In the genomic region with DNA sequence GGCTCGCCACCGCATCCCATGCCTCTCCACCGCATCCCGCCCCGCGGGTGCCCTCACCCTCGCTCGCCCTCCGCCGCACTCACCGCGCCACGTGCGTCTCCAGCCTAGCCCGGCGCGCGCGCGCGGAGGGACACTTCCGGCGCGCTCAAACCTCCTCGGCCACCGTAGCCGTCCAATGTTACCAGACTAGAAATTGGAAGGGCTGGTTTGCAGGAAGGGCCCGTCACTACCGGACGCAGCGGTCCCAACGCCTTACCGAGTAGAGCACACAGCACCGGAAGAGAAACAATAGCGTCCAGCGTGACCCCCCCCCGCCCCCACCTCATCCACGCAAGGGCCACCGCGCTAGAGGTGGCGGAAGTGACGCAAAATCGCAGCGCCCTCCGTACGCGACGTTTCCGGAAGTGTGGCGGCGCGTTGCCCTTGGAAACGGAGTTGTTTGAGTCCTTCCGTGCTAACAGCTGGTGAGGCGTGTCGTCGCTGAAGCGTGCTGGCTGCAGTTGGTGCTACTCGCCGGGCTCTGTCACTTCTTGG, we compare ENCODE assay signal across 7 mouse cellular contexts. TPM values are rescaled to one million over a fixed set of nuclear protein-coding genes. Genes with fewer than 3 reads are reported as not detected.
DNase-seq lines count a peak whose midpoint lies in the region; ATAC-seq lines count a peak whose summit lies in the region.

Gene Gar1 (minus strand): TSS at position 362 of the 534 bp plus-strand sequence.

- WGBS in embryonic facial prominence, embryonic 11.5 days = under 1% methylated on average over 60 of the region's 60 CpGs
- under 1% methylated on average over 60 of the region's 60 CpGs for WGBS in limb, embryonic 10.5 days
- WGBS in midbrain, embryonic 13.5 days = 0% methylated on average over 58 of the region's 60 CpGs

- H3K9me3 ChIP-seq in embryonic facial prominence, embryonic 11.5 days (replicated peaks; ENCODE audit: control insufficient read depth, low read length) = no peaks in the 10 kb centered on the region
- H3K9me3 ChIP-seq in limb, embryonic 10.5 days (replicated peaks) = no peaks in the 10 kb centered on the region
- no peaks in the 10 kb centered on the region for H3K9me3 ChIP-seq in midbrain, embryonic 13.5 days

- peak within 1 kb of the TSS; percentile 93 for H3K4me3 ChIP-seq in embryonic facial prominence, embryonic 11.5 days (ENCODE audit: low read depth, low read length)
- H3K4me3 ChIP-seq in limb, embryonic 10.5 days = peak within 1 kb of the TSS; percentile 97
- peak within 1 kb of the TSS; percentile 93 for H3K4me3 ChIP-seq in midbrain, embryonic 13.5 days (replicated peaks)

- ATAC-seq in embryonic facial prominence, embryonic 11.5 days (replicated peaks; ENCODE audit: insufficient number of reproducible peaks, low FRiP score, low TSS enrichment, low read depth) = peak; percentile 90
- peak; percentile 89 for ATAC-seq in granulocyte monocyte progenitor cell, adult 5-6 weeks (replicated peaks; ENCODE audit: poor library complexity, severe bottlenecking)
- ATAC-seq in midbrain, embryonic 13.5 days = peak; percentile 96

- H3K27ac ChIP-seq in embryonic facial prominence, embryonic 11.5 days (replicated peaks; ENCODE audit: low read depth, low read length) = peak within 1 kb of the TSS; percentile 79
- peak within 1 kb of the TSS; percentile 95 for H3K27ac ChIP-seq in limb, embryonic 10.5 days
- peak within 1 kb of the TSS; percentile 91 for H3K27ac ChIP-seq in midbrain, embryonic 13.5 days

- H3K27me3 ChIP-seq in embryonic facial prominence, embryonic 11.5 days (ENCODE audit: control insufficient read depth, insufficient read depth, low read length) = no peaks in the 10 kb centered on the region
- H3K27me3 ChIP-seq in limb, embryonic 10.5 days (ENCODE audit: low read depth, poor library complexity, severe bottlenecking) = no peaks in the 10 kb centered on the region
- H3K27me3 ChIP-seq in midbrain, embryonic 13.5 days = 0 out of 2 replicates have a peak, but pooled peaks cover 3% of the 10 kb centered on the region

- peak; percentile 97 for DNase-seq in adrenal gland, postnatal 14 days
- peak; percentile 98 for DNase-seq in embryonic facial prominence, embryonic 11.5 days (ENCODE audit: low spot score)
- peak; percentile 94 for DNase-seq in kidney, adult 11 months
- DNase-seq in limb, embryonic 10.5 days (ENCODE audit: low spot score) = peak; percentile 97
- DNase-seq in spleen, adult 12 weeks (ENCODE audit: low spot score) = peak; percentile 85

- no peaks in the 10 kb centered on the region; the same call in 1 of the 2 replicates for H3K36me3 ChIP-seq in embryonic facial prominence, embryonic 11.5 days (replicated peaks; ENCODE audit: control insufficient read depth, insufficient read depth, low read depth, low read length)
- H3K36me3 ChIP-seq in limb, embryonic 10.5 days = peaks cover 35% of the 10 kb centered on the region
- peaks cover 14% of the 10 kb centered on the region for H3K36me3 ChIP-seq in midbrain, embryonic 13.5 days

- H3K9ac ChIP-seq in embryonic facial prominence, embryonic 11.5 days (replicated peaks; ENCODE audit: low read length) = peak within 1 kb of the TSS; percentile 88
- peak within 1 kb of the TSS; percentile 85 for H3K9ac ChIP-seq in midbrain, embryonic 13.5 days (replicated peaks)

- peak within 1 kb of the TSS; percentile 66 for H3K4me2 ChIP-seq in embryonic facial prominence, embryonic 11.5 days (ENCODE audit: low read depth, low read length)
- peak within 1 kb of the TSS; percentile 76 for H3K4me2 ChIP-seq in midbrain, embryonic 13.5 days (replicated peaks)

- 0 out of 2 replicates have a peak, but pooled peaks cover 4% of the 10 kb centered on the region for H3K4me1 ChIP-seq in embryonic facial prominence, embryonic 11.5 days (ENCODE audit: control insufficient read depth, insufficient read depth, low read length)
- H3K4me1 ChIP-seq in limb, embryonic 10.5 days = peaks cover 18% of the 10 kb centered on the region
- H3K4me1 ChIP-seq in midbrain, embryonic 13.5 days (replicated peaks) = peaks cover 22% of the 10 kb centered on the region

RNA-seq across cellular contexts. Expression of gene Gar1, which starts in this region (rescaled TPM):
- total RNA-seq in adrenal gland, postnatal 14 days (2021) = 67.1 and 89.6 TPM in 2 replicates
- polyA plus RNA-seq in embryonic facial prominence, embryonic 11.5 days (2014; fragmentation: Nextera tagmentation; extraction: Ambion mirVana) = 44.5 and 47.3 TPM in 2 replicates
- total RNA-seq in granulocyte monocyte progenitor cell, adult 5-6 weeks (2014; fragmentation: Nextera tagmentation) = 137 and 179 TPM in 2 replicates
- 23.3 and 26.8 TPM in 2 replicates for total RNA-seq in granulocyte monocyte progenitor cell, adult 5-6 weeks (2017)
- polyA plus RNA-seq in limb, embryonic 10.5 days (2016; fragmentation: Nextera tagmentation; extraction: Ambion mirVana) = 114 and 145 TPM in 2 replicates
- 44.4 and 46.0 TPM in 2 replicates for polyA plus RNA-seq in midbrain, embryonic 13.5 days (2015; fragmentation: Nextera tagmentation; extraction: Ambion mirVana)

Comparison
In these comparisons a context has a peak if more than half of its experiments do, and no peak if none do; other contexts are left out.
1. Peak in every context shown above with its lines: DNase-seq, ATAC-seq, H3K4me3 ChIP-seq and H3K27ac ChIP-seq.